Mouse (Mus musculus) limb, embryonic 11.5 days (tissue): Measurements from ENCODE around the gene Urah. TPM values are rescaled to one million over a fixed set of nuclear protein-coding genes. Genes with fewer than 3 reads are reported as not detected.
A peak's percentile ranks its signal among the peaks of the same experiment; 100 is the strongest.

Source experiments
- ATAC-seq: fragments of 200-750 bp; cut with Nextera tagmentation; 2 replicates; pipeline ENCODE4 v1.8.0; 2017; ENCODE audit warnings: low read depth; ENCODE audit not compliant: insufficient number of reproducible peaks, low FRiP score, low TSS enrichment
- DNase-seq: peaks from one replicate; pipeline ENCODE4 v3.0.0-alpha.2; 2015; ENCODE audit warnings: low spot score
- H3K27ac ChIP-seq: fragments of 300-500 bp; sonication (generic); replicated peaks from 2 replicates; pipeline ENCODE4 v1.5.1; 2014; ENCODE audit warnings: low read depth, mild to moderate bottlenecking, low read length
- H3K27me3 ChIP-seq: fragments of 300-500 bp; sonication (generic); 2 replicates; pipeline ENCODE4 v1.6.1; 2014; ENCODE audit warnings: mild to moderate bottlenecking, low read length, mixed read lengths; ENCODE audit not compliant: control insufficient read depth, insufficient read depth
- H3K36me3 ChIP-seq: fragments of 300-500 bp; sonication (generic); 2 replicates; pipeline ENCODE4 v1.6.1; 2014; ENCODE audit warnings: mild to moderate bottlenecking, low read length, moderate library complexity, mixed read lengths; ENCODE audit not compliant: control insufficient read depth, insufficient read depth
- H3K4me1 ChIP-seq: fragments of 300-500 bp; sonication (generic); 2 replicates; pipeline ENCODE4 v1.6.1; 2014; ENCODE audit warnings: low read length, mixed read lengths; ENCODE audit not compliant: control insufficient read depth, insufficient read depth
- H3K4me2 ChIP-seq: fragments of 300-500 bp; sonication (generic); 2 replicates; pipeline ENCODE4 v1.6.1; 2014; ENCODE audit warnings: low read depth, mild to moderate bottlenecking, moderate library complexity; ENCODE audit not compliant: severe bottlenecking
- H3K4me3 ChIP-seq: fragments of 300-500 bp; sonication (generic); 2 replicates; pipeline ENCODE4 v1.5.1; 2014; ENCODE audit warnings: low read depth, low read length
- H3K9ac ChIP-seq: fragments of 300-500 bp; sonication (generic); 2 replicates; pipeline ENCODE4 v1.6.1; 2014; ENCODE audit warnings: mild to moderate bottlenecking, low read length
- H3K9me3 ChIP-seq: fragments of 300-500 bp; sonication (generic); 2 replicates; pipeline ENCODE4 v1.6.1; 2016; ENCODE audit warnings: low read length; ENCODE audit not compliant: control insufficient read depth
- WGBS: fragments of 180-500 bp; shearing (Covaris S2); extraction: QIAGEN DNeasy Blood & Tissue Kit; methylation state at CpG from one replicate; pipeline ENCODE4 v1.1.7; 2014; 5-methylcytosine and 5-hydroxymethylcytosine counted together
- polyA plus RNA-seq: library from polyadenylated mRNA; unstranded; fragments of >200 nt; fragmentation: Nextera tagmentation; extraction: Ambion mirVana; gene quantifications from 2 replicates; pipeline ENCODE4 v1.2.1, GENCODE M21; 2014

Gene Urah
- polyA plus RNA-seq, 1 experiment from 2014 or later = 0.68 TPM

DNA sequence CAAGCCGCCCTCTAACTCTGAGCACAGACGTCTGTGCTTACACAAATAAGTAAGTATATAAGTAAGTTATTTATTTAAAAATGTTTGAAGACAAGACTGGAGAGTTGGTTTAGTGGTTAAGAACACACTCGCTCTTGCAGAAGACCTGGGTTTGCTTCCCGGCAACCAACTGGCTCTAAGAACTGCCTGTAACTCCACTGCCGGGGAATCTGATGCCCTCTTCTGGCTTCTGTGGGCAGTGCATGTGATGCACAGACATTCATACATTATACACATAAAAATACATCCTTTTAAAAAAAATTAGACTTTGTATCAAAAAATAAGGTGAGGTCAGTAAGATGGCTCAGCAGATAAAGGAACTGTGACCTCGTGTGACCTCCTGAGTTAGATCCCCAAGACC lies 24.3 kb upstream of the Urah start:
- WGBS = 93% methylated on average over 6 of the region's 6 CpGs

DNA sequence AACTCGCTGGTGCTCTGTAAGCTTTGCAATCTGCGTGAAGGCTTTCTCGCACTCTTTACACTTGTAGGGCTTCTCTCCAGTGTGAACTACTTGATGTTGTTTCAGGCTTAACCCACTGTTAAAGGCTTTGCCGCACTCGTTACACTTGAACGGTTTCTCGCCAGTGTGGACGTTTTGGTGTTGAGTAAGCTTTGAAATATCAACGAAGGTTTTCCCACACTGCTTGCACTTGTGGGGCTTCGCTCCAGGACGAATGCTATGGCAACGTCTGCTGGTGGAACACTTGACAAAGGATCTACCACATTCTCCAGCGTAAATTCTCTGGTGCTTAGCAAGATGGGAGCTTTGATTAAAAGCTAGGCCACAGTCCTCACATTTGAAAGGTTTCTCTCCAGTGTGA lies 23.1 kb upstream of the Urah start:
- DNase-seq (no peak), ATAC-seq (no peak)
- no peaks in the 10 kb centered on the region for H3K27me3 ChIP-seq
- WGBS = 93% methylated on average over 13 of the region's 13 CpGs
- H3K4me2 ChIP-seq = no peak overlapping the region
- no peak overlapping the region for H3K9ac ChIP-seq
- no peak overlapping the region for H3K27ac ChIP-seq
- H3K4me1 ChIP-seq = no peaks in the 10 kb centered on the region
- H3K36me3 ChIP-seq = no peaks in the 10 kb centered on the region
- H3K4me3 ChIP-seq = no peak overlapping the region
- no peaks in the 10 kb centered on the region for H3K9me3 ChIP-seq

More for the DNA sequence above, 24.3 kb upstream of the Urah start:
- Histone ChIP-seq H3K4me2 (no peak overlapping the region), H3K27ac (no peak overlapping the region), H3K4me3 (no peak overlapping the region), H3K9me3 (no peaks in the 10 kb centered on the region), H3K4me1 (no peaks in the 10 kb centered on the region), H3K27me3 (no peaks in the 10 kb centered on the region), H3K36me3 (no peaks in the 10 kb centered on the region), H3K9ac (no peak overlapping the region)
- no peak for ATAC-seq
- DNase-seq = no peak

DNA sequence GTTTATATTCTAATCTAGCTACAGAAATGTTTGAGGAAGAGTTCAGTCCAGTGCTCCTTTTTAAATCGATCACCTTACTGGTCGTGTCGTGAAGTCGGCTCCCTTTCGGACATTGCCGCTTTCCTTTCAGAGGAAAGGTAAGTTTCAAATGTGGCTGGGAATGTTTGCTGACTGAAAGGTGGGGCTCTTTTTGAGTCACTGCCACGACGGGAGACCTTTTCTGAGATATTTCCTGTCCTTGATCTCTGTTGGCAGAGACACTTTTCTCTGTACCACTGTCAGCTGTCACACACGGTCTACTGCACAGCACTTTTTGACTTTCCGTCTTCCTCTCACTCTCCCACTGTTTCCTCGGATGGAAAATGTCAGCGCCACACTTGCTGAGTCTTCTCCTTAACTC lies 22.0 kb upstream of the Urah start:
- H3K36me3 ChIP-seq = no peaks in the 10 kb centered on the region
- H3K9ac ChIP-seq = no peak overlapping the region
- no peaks in the 10 kb centered on the region for H3K27me3 ChIP-seq
- WGBS = 93% methylated on average over 12 of the region's 12 CpGs
- H3K27ac ChIP-seq = no peak overlapping the region
- H3K4me3 ChIP-seq = no peak overlapping the region
- no peaks in the 10 kb centered on the region for H3K4me1 ChIP-seq
- ATAC-seq (no peak), DNase-seq (peak; percentile 6)
- H3K9me3 ChIP-seq = no peaks in the 10 kb centered on the region
- no peak overlapping the region for H3K4me2 ChIP-seq

DNA sequence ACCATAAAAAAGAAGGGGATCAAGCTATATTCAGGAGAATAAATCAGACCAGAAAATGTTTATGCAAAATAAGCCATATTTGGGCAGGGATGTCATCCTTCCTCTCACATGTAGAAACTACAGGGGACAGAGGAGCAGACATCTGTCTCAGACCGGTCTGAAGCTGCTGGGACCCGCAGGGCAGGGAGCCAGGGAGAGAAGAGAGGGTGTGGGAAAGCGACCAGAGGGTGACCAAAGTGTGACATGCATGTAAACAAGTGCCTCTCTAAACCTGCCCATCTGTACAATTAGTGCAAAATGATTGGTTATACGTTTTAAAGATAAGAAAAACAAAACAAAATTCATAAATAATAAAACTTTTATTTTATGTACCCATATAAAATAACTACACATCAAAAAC lies 14.6 kb upstream of the Urah start:
- ATAC-seq (no peak), DNase-seq (no peak)
- no peak overlapping the region for H3K9ac ChIP-seq
- no peaks in the 10 kb centered on the region for H3K36me3 ChIP-seq
- no peaks in the 10 kb centered on the region for H3K27me3 ChIP-seq
- 81% methylated on average over 4 of the region's 4 CpGs for WGBS
- no peak overlapping the region for H3K4me2 ChIP-seq
- no peaks in the 10 kb centered on the region for H3K4me1 ChIP-seq
- H3K27ac ChIP-seq = no peak overlapping the region
- H3K9me3 ChIP-seq = no peaks in the 10 kb centered on the region
- H3K4me3 ChIP-seq = no peak overlapping the region

DNA sequence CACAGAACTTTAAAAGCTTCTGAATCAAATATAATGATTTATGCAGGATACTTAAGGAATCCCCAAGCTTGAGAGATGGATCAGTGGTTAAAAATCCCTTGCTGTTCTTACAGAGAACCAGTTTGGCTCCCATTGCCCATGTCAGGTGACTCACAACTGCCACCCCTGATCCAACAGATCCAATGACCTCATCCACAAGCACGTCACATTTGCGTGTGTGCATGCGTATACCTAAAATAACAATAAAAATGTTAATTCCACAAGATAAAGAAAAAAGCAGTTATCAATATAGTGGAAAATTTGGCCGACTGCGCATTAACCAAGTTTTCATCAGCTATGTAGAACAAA lies 13.5 kb upstream of the Urah start:
- Histone ChIP-seq H3K4me1 (no peaks in the 10 kb centered on the region), H3K4me2 (peak overlapping the region; percentile 84), H3K27ac (no peak overlapping the region), H3K9ac (peak overlapping the region; percentile 58), H3K9me3 (no peaks in the 10 kb centered on the region), H3K4me3 (peak overlapping the region; percentile 49), H3K36me3 (no peaks in the 10 kb centered on the region), H3K27me3 (no peaks in the 10 kb centered on the region)
- DNase-seq (no peak), ATAC-seq (no peak)
- 56% methylated on average over 5 of the region's 5 CpGs for WGBS

DNA sequence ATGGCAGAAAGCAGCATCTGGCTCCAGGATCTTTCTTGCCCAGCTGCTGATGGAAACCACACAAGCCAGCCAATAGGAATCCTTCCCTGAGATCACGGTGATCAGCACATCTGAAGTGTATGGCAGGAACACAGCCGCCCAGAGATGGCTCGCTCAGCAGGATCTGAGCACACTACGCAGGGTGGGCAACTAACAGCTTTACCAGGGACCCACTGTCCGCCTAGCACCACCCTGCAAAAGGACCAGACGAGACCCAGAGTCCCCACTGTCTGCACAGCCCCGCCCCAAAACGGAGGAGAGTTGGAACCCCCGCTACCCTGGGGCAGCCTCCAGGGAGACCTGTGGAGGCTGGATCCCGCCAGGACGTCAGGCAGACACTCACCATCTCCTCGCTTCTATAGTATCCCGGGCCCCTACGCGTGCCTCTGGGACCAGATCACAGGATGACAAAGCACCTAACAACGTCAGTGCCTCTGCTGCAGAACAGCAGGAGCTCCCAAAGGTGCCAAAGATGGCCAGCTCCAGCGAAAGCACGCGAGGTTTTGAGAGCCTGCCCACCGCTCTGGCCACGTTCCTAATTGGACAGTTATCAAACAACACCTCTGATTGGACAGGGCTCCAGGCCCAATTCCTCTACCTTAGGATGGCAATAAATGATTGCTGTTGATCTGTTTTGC lies 13.0 kb upstream of the Urah start, which contains the start of gene Zfp941:
TSS of gene Zfp941 (minus strand) at position 526 of the 677 bp plus-strand sequence.
- H3K4me2 ChIP-seq = peak within 1 kb of the TSS; percentile 84
- ATAC-seq = peak; percentile 59
- peak within 1 kb of the TSS; percentile 58 for H3K9ac ChIP-seq
- peak; percentile 65 for DNase-seq
- H3K4me1 ChIP-seq = no peaks in the 10 kb centered on the region
- H3K9me3 ChIP-seq = no peaks in the 10 kb centered on the region
- H3K4me3 ChIP-seq = peak within 1 kb of the TSS; percentile 49
- no peak within 1 kb of the TSS for H3K27ac ChIP-seq
- no peaks in the 10 kb centered on the region for H3K27me3 ChIP-seq
- no peaks in the 10 kb centered on the region for H3K36me3 ChIP-seq
- WGBS = under 1% methylated on average over 21 of the region's 21 CpGs

DNA sequence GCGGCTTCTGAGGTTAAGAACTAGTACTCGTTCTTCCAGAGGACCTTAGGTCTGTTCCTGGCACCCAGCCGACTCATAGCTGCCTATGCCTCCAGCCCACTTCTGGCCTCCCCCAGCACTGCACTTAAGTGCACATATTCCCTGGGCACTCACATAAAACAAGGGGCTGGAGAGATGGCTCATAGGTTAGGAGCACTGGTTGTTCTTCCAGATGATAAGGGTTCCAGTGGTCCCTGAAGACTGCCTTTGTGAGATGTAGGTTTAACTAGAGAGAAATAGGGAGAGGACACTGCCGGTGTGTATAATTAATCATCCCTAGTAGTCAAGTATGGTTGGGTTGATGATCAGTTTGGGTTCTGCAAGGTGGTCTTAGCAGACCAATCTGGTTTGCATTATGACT lies 12.1 kb upstream of the Urah start:
- no peak for ATAC-seq
- Histone ChIP-seq H3K36me3 (no peaks in the 10 kb centered on the region), H3K4me1 (no peaks in the 10 kb centered on the region), H3K4me2 (no peak overlapping the region), H3K9me3 (no peaks in the 10 kb centered on the region), H3K4me3 (no peak overlapping the region), H3K9ac (no peak overlapping the region), H3K27ac (no peak overlapping the region), H3K27me3 (no peaks in the 10 kb centered on the region)
- WGBS = 96% methylated on average over 4 of the region's 4 CpGs
- DNase-seq = no peak

DNA sequence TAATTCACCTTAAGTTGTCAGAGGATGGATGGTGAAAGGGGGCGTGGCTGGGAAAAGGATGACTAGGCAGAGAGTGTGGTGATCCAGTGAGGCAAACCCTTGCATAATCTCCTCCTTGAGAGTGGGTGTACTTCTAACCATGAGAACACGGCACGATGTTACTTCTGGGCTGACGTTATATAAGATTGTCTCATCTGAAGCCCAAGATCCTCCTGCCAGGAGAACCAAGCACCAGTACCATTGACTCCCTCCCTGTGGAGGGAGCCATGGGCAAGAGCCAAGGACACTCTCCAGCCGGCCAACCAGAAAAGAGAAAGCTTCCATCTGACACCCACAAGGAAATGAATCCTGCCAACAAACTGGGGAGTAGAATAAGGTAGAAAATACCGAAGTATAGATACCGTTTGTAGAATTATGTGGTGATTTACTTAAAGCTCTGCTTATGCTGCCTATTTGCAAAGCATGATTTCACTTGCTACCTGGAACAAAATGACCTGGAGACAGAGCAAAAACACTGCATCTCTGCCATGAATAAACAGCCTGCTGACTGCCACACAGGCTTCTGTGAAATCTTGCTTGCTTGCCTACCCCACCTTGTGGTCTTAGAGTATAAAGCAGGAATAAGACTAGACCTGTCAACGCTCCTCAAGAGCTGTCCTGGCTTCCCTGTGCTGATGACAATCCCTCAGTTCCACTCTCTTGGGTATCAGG lies 6.5 kb upstream of the Urah start:
- 42% methylated on average over 8 of the region's 8 CpGs for WGBS
- ATAC-seq = no peak
- no peak overlapping the region for H3K27ac ChIP-seq

More for the DNA sequence above, 6.5 kb upstream of the Urah start:
- no peak for DNase-seq
- H3K4me1 ChIP-seq = no peaks in the 10 kb centered on the region
- no peak overlapping the region for H3K9ac ChIP-seq
- H3K27me3 ChIP-seq = no peaks in the 10 kb centered on the region
- H3K4me3 ChIP-seq = no peak overlapping the region
- H3K36me3 ChIP-seq = no peaks in the 10 kb centered on the region
- no peak overlapping the region for H3K4me2 ChIP-seq
- H3K9me3 ChIP-seq = no peaks in the 10 kb centered on the region
